Mouse (Mus musculus) hindbrain, embryonic 15.5 days (tissue): ENCODE data around the gene Prpf8. TPM values are rescaled to one million over a fixed set of nuclear protein-coding genes. Genes with fewer than 3 reads are reported as not detected.
A peak's percentile ranks its signal among the peaks of the same experiment; 100 is the strongest.

Experiments
- ATAC-seq: fragments of 200-750 bp; cut with Nextera tagmentation; 2 replicates; pipeline ENCODE4 v1.8.0; 2017; ENCODE audit warnings: low read depth, moderate number of reproducible peaks, moderate TSS enrichment; ENCODE audit not compliant: low FRiP score
- H3K27ac ChIP-seq: fragments of 300-500 bp; sonication (generic); replicated peaks from 2 replicates; pipeline ENCODE4 v1.5.1; 2015; ENCODE audit warnings: mild to moderate bottlenecking, inconsistent platforms
- H3K27me3 ChIP-seq: fragments of 300-500 bp; sonication (generic); 2 replicates; pipeline ENCODE4 v1.6.1; 2015; ENCODE audit warnings: control low read depth, inconsistent platforms
- H3K36me3 ChIP-seq: fragments of 300-500 bp; sonication (generic); 2 replicates; pipeline ENCODE4 v1.6.1; 2015; ENCODE audit warnings: control low read depth, inconsistent platforms
- H3K4me1 ChIP-seq: fragments of 300-500 bp; sonication (generic); replicated peaks from 2 replicates; pipeline ENCODE4 v1.6.1; 2015; ENCODE audit warnings: control low read depth, inconsistent platforms
- H3K4me2 ChIP-seq: fragments of 300-500 bp; sonication (generic); 2 replicates; pipeline ENCODE4 v1.6.1; 2015; ENCODE audit warnings: moderate library complexity, mild to moderate bottlenecking, inconsistent platforms
- H3K4me3 ChIP-seq: fragments of 300-500 bp; sonication (generic); 2 replicates; pipeline ENCODE4 v1.5.1; 2015; ENCODE audit warnings: mild to moderate bottlenecking, inconsistent platforms
- H3K9ac ChIP-seq: fragments of 300-500 bp; sonication (generic); 2 replicates; pipeline ENCODE4 v1.6.1; 2015; ENCODE audit warnings: inconsistent platforms
- H3K9me3 ChIP-seq: fragments of 300-500 bp; sonication (generic); 2 replicates; pipeline ENCODE4 v1.6.1; 2016; ENCODE audit warnings: control low read depth, inconsistent platforms
- WGBS: fragments of 180-500 bp; shearing (Covaris S2); methylation state at CpG from one replicate; pipeline ENCODE4 v1.1.7; 2015; 5-methylcytosine and 5-hydroxymethylcytosine counted together
- polyA plus RNA-seq: library from polyadenylated mRNA; unstranded; fragments of >200 nt; fragmentation: Nextera tagmentation; extraction: Ambion mirVana; gene quantifications from 2 replicates; pipeline ENCODE4 v1.2.1, GENCODE M21; 2015

The Prpf8 gene
- polyA plus RNA-seq, 1 experiment from 2014 or later: 51.2 TPM

- peak overlapping the region; percentile 54 for H3K27ac ChIP-seq
- H3K4me3 ChIP-seq: no peak overlapping the region
- no peaks in the 10 kb centered on the region for H3K27me3 ChIP-seq
- H3K9ac ChIP-seq: 0 out of 2 replicates have a peak overlapping the region, but pooled peaks have one; percentile 11
- H3K36me3 ChIP-seq: no peaks in the 10 kb centered on the region
- ATAC-seq: 0 out of 2 replicates have a peak, but pooled peaks have one; percentile 21
- no peaks in the 10 kb centered on the region for H3K9me3 ChIP-seq
- peaks cover 74% of the 10 kb centered on the region for H3K4me1 ChIP-seq
- WGBS: 42% methylated on average over 11 of the region's 11 CpGs
- no peak overlapping the region for H3K4me2 ChIP-seq
These were observed 51.0 kb downstream of the Prpf8 start for GRCm38 (mm10) chr11:75537491-75538183.

GRCm38 (mm10) chr11:75538184-75538969 is 51.8 kb downstream of the Prpf8 start:
- Histone ChIP-seq H3K27ac (peak overlapping the region; percentile 54), H3K27me3 (no peaks in the 10 kb centered on the region), H3K36me3 (no peaks in the 10 kb centered on the region), H3K9me3 (no peaks in the 10 kb centered on the region), H3K9ac (0 out of 2 replicates have a peak overlapping the region, but pooled peaks have one; percentile 11), H3K4me3 (no peak overlapping the region), H3K4me1 (peaks cover 67% of the 10 kb centered on the region), H3K4me2 (no peak overlapping the region)
- ATAC-seq: 0 out of 2 replicates have a peak, but pooled peaks have one; percentile 11
- 65% methylated on average over 9 of the region's 9 CpGs for WGBS

DNA sequence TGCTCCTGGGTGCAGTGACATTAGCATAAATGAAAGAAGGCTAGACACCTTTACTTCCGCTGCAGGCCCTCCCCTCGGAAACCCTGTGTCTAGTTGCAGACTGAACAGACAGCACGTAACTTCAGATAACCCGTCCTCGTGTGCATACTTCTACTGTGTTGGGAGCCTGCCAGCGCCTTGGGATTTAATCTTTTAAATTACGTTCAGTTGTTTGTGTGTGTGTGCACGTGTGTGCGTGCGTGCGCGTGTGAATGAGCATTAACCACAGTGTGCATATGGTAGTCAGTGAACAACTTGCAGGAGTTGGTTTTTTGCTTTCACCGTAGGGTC is 52.3 kb downstream of the Prpf8 start:
- WGBS: 87% methylated on average over 13 of the region's 13 CpGs
- Histone ChIP-seq H3K4me1 (peaks cover 61% of the 10 kb centered on the region), H3K9ac (no peak overlapping the region), H3K27ac (no peak overlapping the region; the same call in 1 of the 2 replicates), H3K36me3 (no peaks in the 10 kb centered on the region), H3K27me3 (no peaks in the 10 kb centered on the region), H3K4me3 (no peak overlapping the region), H3K4me2 (no peak overlapping the region), H3K9me3 (no peaks in the 10 kb centered on the region)
- no peak for ATAC-seq

GRCm38 (mm10) chr11:75540209-75540608 is 53.6 kb downstream of the Prpf8 start:
- WGBS: 87% methylated on average over 8 of the region's 8 CpGs
- Histone ChIP-seq H3K27ac (peak overlapping the region; percentile 31), H3K9ac (no peak overlapping the region), H3K4me1 (peaks cover 48% of the 10 kb centered on the region), H3K36me3 (peaks cover 6% of the 10 kb centered on the region; the same call in 1 of the 2 replicates), H3K4me2 (no peak overlapping the region), H3K4me3 (no peak overlapping the region), H3K9me3 (no peaks in the 10 kb centered on the region), H3K27me3 (no peaks in the 10 kb centered on the region)
- no peak for ATAC-seq

DNA sequence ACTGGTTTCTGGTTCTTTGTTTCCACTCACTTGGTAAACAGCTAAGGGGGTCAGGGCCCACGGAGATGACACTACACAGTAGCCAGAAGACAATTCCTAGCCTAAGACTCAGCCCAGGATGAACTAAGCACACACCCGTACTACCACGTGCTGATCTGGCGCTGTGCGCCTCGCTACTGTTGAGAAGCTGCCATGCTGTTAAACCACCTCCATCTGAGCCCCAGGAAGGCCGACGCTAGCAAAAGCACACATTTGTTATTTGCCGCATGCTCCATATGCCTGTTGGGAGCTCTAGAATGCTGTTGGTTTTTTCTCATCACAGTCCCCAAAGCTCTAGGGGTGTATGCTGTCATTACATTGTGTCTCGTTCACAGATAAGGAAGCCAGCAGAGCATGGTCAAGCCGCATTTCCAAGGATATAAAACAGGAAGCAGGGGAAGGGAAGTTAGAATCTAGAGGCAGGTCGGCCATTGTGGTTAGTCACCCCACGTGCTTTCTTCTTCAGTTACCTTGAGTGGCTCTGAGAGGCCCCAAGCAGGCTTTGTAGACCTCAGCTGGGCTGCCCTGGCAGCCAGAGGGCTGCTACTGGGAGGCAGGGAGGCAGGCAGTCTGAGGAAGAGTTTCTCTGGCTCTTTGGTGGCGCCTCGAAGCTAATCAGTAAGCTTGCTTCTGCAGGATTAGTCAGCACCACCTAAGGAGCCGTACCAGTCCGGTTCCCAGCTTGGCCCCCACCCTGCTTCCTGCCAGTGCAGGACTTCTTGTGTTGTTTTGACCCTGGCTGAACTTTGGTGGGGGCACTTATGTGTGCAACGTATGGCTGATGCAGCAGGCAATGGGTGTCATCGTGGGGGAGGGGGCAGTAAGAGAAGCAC is 54.3 kb downstream of the Prpf8 start:
- Histone ChIP-seq H3K9ac (no peak overlapping the region), H3K4me2 (no peak overlapping the region), H3K36me3 (peaks cover 11% of the 10 kb centered on the region; the same call in 1 of the 2 replicates), H3K9me3 (no peaks in the 10 kb centered on the region), H3K4me1 (peaks cover 41% of the 10 kb centered on the region), H3K27me3 (no peaks in the 10 kb centered on the region), H3K27ac (peak overlapping the region; percentile 31), H3K4me3 (no peak overlapping the region)
- ATAC-seq: no peak
- WGBS: 67% methylated on average over 19 of the region's 19 CpGs

- no peaks in the 10 kb centered on the region for H3K27me3 ChIP-seq
- WGBS: 85% methylated on average over 9 of the region's 9 CpGs
- peaks cover 16% of the 10 kb centered on the region for H3K36me3 ChIP-seq
- H3K4me2 ChIP-seq: no peak overlapping the region
- H3K9me3 ChIP-seq: no peaks in the 10 kb centered on the region
- ATAC-seq: no peak
- H3K4me1 ChIP-seq: peaks cover 17% of the 10 kb centered on the region
- H3K4me3 ChIP-seq: no peak overlapping the region
- no peak overlapping the region for H3K9ac ChIP-seq
- no peak overlapping the region for H3K27ac ChIP-seq
These were observed 58.1 kb downstream of the Prpf8 start for GRCm38 (mm10) chr11:75544713-75545112.

GRCm38 (mm10) chr11:75546057-75546456 is 59.4 kb downstream of the Prpf8 start:
- no peaks in the 10 kb centered on the region for H3K27me3 ChIP-seq
- no peak overlapping the region for H3K9ac ChIP-seq
- no peaks in the 10 kb centered on the region for H3K9me3 ChIP-seq
- ATAC-seq: no peak
- WGBS: 74% methylated on average over 4 of the region's 4 CpGs
- H3K4me2 ChIP-seq: no peak overlapping the region
- no peak overlapping the region for H3K4me3 ChIP-seq
- peaks cover 16% of the 10 kb centered on the region for H3K36me3 ChIP-seq
- peaks cover 21% of the 10 kb centered on the region for H3K4me1 ChIP-seq
- H3K27ac ChIP-seq: no peak overlapping the region

DNA sequence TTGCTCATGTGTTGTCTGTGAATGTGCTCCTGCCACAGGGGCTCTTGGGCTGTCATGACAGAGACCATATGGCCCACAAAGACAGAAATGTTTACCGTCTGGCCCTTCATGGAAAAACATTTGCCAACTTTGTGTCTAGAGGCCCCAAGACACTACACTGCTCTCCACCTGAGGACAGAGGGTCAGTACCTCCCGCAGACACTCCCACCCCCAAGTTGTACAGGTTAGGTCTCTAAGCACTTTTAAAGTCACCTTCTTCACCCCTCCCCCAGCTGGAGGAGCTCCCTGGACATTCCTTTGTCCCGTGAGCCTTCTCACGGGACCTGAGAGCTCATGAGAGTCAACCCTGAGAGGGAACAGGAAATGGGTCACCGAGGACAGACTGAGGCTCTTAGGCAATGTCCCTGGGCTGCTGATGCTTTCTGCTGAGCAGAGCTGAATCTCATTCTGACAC is 63.1 kb downstream of the Prpf8 start:
- 52% methylated on average over 5 of the region's 5 CpGs for WGBS
- Histone ChIP-seq H3K9me3 (no peaks in the 10 kb centered on the region), H3K9ac (no peak overlapping the region), H3K4me2 (no peak overlapping the region), H3K4me1 (peaks cover 35% of the 10 kb centered on the region), H3K36me3 (peaks cover 15% of the 10 kb centered on the region), H3K27me3 (no peaks in the 10 kb centered on the region), H3K4me3 (no peak overlapping the region), H3K27ac (peak overlapping the region; percentile 64)
- ATAC-seq: no peak

DNA sequence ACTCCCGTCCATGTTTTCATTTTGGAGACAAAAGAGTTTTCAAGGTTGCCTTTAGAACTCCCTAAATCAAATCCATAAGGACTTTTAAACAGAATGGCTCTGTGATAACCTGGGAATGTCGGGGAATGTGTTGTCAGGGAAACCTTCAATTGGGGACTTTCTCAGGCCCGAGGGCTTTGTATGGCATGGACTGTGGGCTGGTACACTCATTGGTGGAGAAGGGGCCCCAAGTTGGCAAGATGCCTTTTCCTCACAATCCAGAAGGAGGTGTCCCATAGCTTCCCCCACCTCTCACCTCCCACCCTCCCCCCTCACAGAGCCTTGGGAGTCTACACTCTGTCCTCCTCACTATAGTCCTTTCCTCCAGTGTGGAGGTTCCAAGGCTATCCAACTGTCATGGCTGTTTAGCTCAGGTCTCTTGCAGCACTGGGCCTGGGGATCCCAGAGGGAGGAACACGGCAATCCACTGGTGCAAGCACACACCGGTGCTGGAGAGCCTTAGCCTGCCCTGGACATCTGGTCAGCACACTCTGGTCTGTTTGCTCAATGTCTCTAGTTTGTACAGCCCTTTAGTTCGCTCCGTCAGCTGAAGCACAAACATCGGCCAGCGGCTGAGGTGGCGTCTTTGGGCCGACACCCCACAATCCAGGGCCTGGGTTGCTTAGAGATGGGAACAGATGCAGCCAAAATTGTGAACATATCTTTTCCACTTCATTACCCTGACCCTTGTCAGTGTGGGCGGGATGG is 63.8 kb downstream of the Prpf8 start:
- no peak overlapping the region for H3K4me2 ChIP-seq
- H3K9me3 ChIP-seq: no peaks in the 10 kb centered on the region
- H3K27ac ChIP-seq: peak overlapping the region; percentile 64
- no peaks in the 10 kb centered on the region for H3K27me3 ChIP-seq
- ATAC-seq: peak; percentile 46; the same call in 1 of the 2 replicates
- WGBS: 35% methylated on average over 12 of the region's 12 CpGs
- H3K4me1 ChIP-seq: peaks cover 35% of the 10 kb centered on the region
- H3K36me3 ChIP-seq: peaks cover 10% of the 10 kb centered on the region
- no peak overlapping the region for H3K4me3 ChIP-seq
- no peak overlapping the region for H3K9ac ChIP-seq

DNA sequence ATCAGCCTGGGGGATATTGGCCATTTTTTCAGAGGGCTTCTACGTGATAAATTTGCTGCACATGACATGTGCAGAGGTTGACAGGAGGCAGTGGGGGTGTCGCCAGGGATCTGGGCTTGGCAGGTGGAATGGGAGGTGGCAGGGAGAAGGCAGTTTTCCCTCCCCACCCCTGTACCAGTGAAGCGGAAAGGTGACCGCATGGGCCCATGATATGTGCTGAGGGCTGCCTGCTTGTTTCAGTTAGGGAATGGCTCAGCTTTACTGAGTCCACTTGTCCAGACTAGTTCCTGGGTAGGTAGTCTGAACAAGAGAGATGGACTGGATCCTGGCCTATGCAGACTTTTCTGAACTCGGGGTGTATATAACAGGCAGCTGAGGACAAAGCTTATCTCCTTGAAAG is 64.7 kb downstream of the Prpf8 start:
- Histone ChIP-seq H3K36me3 (peaks cover 3% of the 10 kb centered on the region), H3K27ac (no peak overlapping the region; the same call in 1 of the 2 replicates), H3K4me1 (peaks cover 35% of the 10 kb centered on the region), H3K4me3 (no peak overlapping the region), H3K4me2 (no peak overlapping the region), H3K9me3 (no peaks in the 10 kb centered on the region), H3K27me3 (no peaks in the 10 kb centered on the region), H3K9ac (no peak overlapping the region)
- 75% methylated on average over 5 of the region's 5 CpGs for WGBS
- ATAC-seq: no peak

DNA sequence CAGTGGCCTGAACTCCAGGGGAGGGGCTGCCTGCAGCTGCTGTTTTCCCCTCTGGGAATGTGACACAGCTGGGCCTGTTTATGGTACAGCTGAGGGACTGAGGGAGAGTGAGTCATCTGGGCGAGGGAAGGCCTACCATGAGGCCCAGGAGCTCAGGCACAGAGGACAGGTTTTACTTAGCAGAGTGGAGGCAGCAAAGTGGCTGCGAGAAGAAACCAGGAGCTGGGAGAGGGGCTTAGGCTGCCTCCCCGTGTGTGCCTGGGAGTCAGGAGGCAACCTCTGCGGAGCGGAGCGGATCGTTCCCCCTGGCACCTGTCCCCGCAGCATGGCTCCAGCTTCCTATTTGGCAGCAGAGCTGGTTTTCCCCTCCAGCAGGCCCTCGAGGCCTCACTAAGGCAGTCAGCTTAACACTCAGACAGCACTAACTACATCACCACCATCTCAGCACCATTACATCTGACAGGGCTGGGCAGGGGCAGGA is 65.4 kb downstream of the Prpf8 start:
- Histone ChIP-seq H3K4me2 (no peak overlapping the region), H3K4me3 (no peak overlapping the region), H3K27ac (peak overlapping the region; percentile 59), H3K9me3 (no peaks in the 10 kb centered on the region), H3K36me3 (no peaks in the 10 kb centered on the region; the same call in none of the 2 replicates), H3K27me3 (no peaks in the 10 kb centered on the region), H3K9ac (no peak overlapping the region), H3K4me1 (peaks cover 35% of the 10 kb centered on the region)
- WGBS: 48% methylated on average over 9 of the region's 9 CpGs
- ATAC-seq: 0 out of 2 replicates have a peak, but pooled peaks have one; percentile 47
